Mouse (Mus musculus) kidney, embryonic 15.5 days (tissue): ENCODE data around the gene Cyp2s1. TPM values are rescaled to one million over a fixed set of nuclear protein-coding genes. Genes with fewer than 3 reads are reported as not detected.
"Not testable (repeated sequence)": the region's sequence is repeated elsewhere in the genome, so short reads cannot be mapped to it uniquely, and the experiment has no call there.

Source experiments
- ATAC-seq: fragments of 200-750 bp; cut with Nextera tagmentation; replicated peaks from 2 replicates; pipeline ENCODE4 v1.8.0; 2017; ENCODE audit warnings: moderate TSS enrichment; ENCODE audit not compliant: low FRiP score
- H3K27ac ChIP-seq: fragments of 300-500 bp; sonication (generic); 2 replicates; pipeline ENCODE4 v1.5.1; 2015; ENCODE audit warnings: mild to moderate bottlenecking, inconsistent platforms
- H3K27me3 ChIP-seq: fragments of 300-500 bp; sonication (generic); 2 replicates; pipeline ENCODE4 v1.6.1; 2015; ENCODE audit warnings: inconsistent platforms
- H3K36me3 ChIP-seq: fragments of 300-500 bp; sonication (generic); 2 replicates; pipeline ENCODE4 v1.6.1; 2015; ENCODE audit warnings: inconsistent platforms
- H3K4me1 ChIP-seq: fragments of 300-500 bp; sonication (generic); 2 replicates; pipeline ENCODE4 v1.6.1; 2015; ENCODE audit warnings: inconsistent platforms
- H3K4me2 ChIP-seq: fragments of 300-500 bp; sonication (generic); 2 replicates; pipeline ENCODE4 v1.6.1; 2015; ENCODE audit warnings: moderate library complexity, mild to moderate bottlenecking, inconsistent platforms
- H3K4me3 ChIP-seq: fragments of 300-500 bp; sonication (generic); replicated peaks from 2 replicates; pipeline ENCODE4 v1.5.1; 2015; ENCODE audit warnings: mild to moderate bottlenecking, inconsistent platforms
- H3K9ac ChIP-seq: fragments of 300-500 bp; sonication (generic); 2 replicates; pipeline ENCODE4 v1.6.1; 2015; ENCODE audit warnings: mild to moderate bottlenecking, inconsistent platforms
- H3K9me3 ChIP-seq: fragments of 300-500 bp; sonication (generic); replicated peaks from 2 replicates; pipeline ENCODE4 v1.6.1; 2016; ENCODE audit warnings: inconsistent platforms
- WGBS: fragments of 180-500 bp; shearing (Covaris S2); methylation state at CpG from one replicate; pipeline ENCODE4 v1.1.7; 2015; ENCODE audit warnings: mixed read lengths; 5-methylcytosine and 5-hydroxymethylcytosine counted together
- polyA plus RNA-seq: library from polyadenylated mRNA; unstranded; fragments of >200 nt; fragmentation: Nextera tagmentation; extraction: Ambion mirVana; gene quantifications from 2 replicates; pipeline ENCODE4 v1.2.1, GENCODE M21; 2015

Cyp2s1 gene
- polyA plus RNA-seq, 1 experiment from 2014 or later, result 18.1 TPM

DNA sequence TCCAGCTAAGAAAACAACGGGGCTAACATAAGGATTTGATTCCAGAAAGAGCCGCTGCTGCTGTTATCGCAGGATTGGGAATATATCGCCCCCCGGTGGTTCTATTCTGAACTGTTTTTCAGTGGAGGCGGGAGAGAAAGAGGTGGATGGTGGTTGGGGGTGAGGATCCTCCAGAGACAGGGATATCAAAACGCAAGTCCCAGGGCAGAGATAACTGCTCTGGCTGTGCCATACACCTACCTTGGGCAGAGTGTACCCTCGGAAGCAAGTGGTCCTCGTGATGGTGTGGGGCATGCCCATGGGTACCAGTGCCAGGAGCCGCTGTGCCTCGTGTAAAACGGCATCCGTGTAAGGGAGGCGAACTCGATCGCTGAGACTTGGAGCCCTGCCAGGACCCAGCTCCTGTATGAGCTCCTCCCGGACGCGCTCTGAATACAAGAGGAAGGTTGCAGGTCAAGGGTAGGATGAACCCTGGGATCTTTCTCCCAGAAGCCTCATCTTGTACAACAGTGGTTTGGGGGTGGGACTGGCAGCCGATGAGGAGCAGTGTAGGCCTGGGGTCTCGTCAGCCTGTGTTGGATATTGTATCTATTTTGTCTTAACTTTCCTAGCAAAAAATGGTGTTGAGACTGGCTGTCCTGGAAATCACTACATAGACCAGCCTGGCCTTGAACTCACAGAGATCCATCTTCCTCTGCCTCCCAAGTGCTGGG, 10.9 kb downstream of the Cyp2s1 start:
- 22% methylated on average over 21 of the region's 21 CpGs for WGBS
- no peak overlapping the region for H3K4me3 ChIP-seq

GRCm38 (mm10) chr7:25804792-25805191, 11.9 kb downstream of the Cyp2s1 start:
- Histone ChIP-seq H3K9me3 (no peaks in the 10 kb centered on the region), H3K4me3 (no peak overlapping the region), H3K4me2 (no peak overlapping the region), H3K36me3 (no peaks in the 10 kb centered on the region), H3K9ac (no peak overlapping the region), H3K27ac (peak overlapping the region; percentile 62; the same call in 1 of the 2 replicates), H3K4me1 (peaks cover 35% of the 10 kb centered on the region), H3K27me3 (no peaks in the 10 kb centered on the region)
- WGBS, result 49% methylated on average over 4 of the region's 4 CpGs
- ATAC-seq, result no peak

More for the DNA sequence above, 10.9 kb downstream of the Cyp2s1 start:
- Histone ChIP-seq H3K4me1 (peaks cover 35% of the 10 kb centered on the region), H3K4me2 (peak overlapping the region; percentile 29), H3K9ac (no peak overlapping the region), H3K9me3 (no peaks in the 10 kb centered on the region), H3K36me3 (no peaks in the 10 kb centered on the region), H3K27ac (no peak overlapping the region), H3K27me3 (no peaks in the 10 kb centered on the region)
- peak; percentile 34 for ATAC-seq

GRCm38 (mm10) chr7:25803460-25803859, 13.3 kb downstream of the Cyp2s1 start:
- WGBS, result 82% methylated on average over 13 of the region's 13 CpGs
- no peaks in the 10 kb centered on the region for H3K27me3 ChIP-seq

GRCm38 (mm10) chr7:25802241-25803125, 14.2 kb downstream of the Cyp2s1 start:
- Histone ChIP-seq H3K4me2 (peak overlapping the region; percentile 51), H3K4me3 (peak overlapping the region; percentile 21), H3K9me3 (no peaks in the 10 kb centered on the region), H3K27ac (peak overlapping the region; percentile 88), H3K9ac (peak overlapping the region; percentile 24; the same call in 1 of the 2 replicates), H3K27me3 (no peaks in the 10 kb centered on the region), H3K36me3 (no peaks in the 10 kb centered on the region), H3K4me1 (peaks cover 35% of the 10 kb centered on the region)
- peak; percentile 79 for ATAC-seq
- 24% methylated on average over 24 of the region's 24 CpGs for WGBS

More at GRCm38 (mm10) chr7:25803460-25803859, 13.3 kb downstream of the Cyp2s1 start:
- H3K9ac ChIP-seq, result no peak overlapping the region
- peaks cover 35% of the 10 kb centered on the region for H3K4me1 ChIP-seq
- no peaks in the 10 kb centered on the region for H3K36me3 ChIP-seq
- H3K4me2 ChIP-seq, result no peak overlapping the region
- no peaks in the 10 kb centered on the region for H3K9me3 ChIP-seq
- H3K4me3 ChIP-seq, result no peak overlapping the region
- peak overlapping the region; percentile 88 for H3K27ac ChIP-seq
- ATAC-seq, result no peak

- WGBS, result 91% methylated on average over 6 of the region's 6 CpGs
- no peak overlapping the region for H3K4me2 ChIP-seq
- no peak overlapping the region for H3K4me3 ChIP-seq
- ATAC-seq, result no peak
- H3K4me1 ChIP-seq, result peaks cover 35% of the 10 kb centered on the region
- no peaks in the 10 kb centered on the region for H3K36me3 ChIP-seq
- H3K9me3 ChIP-seq, result no peaks in the 10 kb centered on the region
- no peak overlapping the region for H3K27ac ChIP-seq
- no peaks in the 10 kb centered on the region for H3K27me3 ChIP-seq
- no peak overlapping the region for H3K9ac ChIP-seq
Observed at GRCm38 (mm10) chr7:25801031-25801430, 15.7 kb downstream of the Cyp2s1 start.

- Histone ChIP-seq H3K9ac (no peak overlapping the region), H3K4me3 (no peak overlapping the region), H3K9me3 (no peaks in the 10 kb centered on the region), H3K27me3 (no peaks in the 10 kb centered on the region), H3K36me3 (no peaks in the 10 kb centered on the region), H3K4me1 (peaks cover 20% of the 10 kb centered on the region), H3K27ac (no peak overlapping the region), H3K4me2 (no peak overlapping the region)
- WGBS, result 75% methylated on average over 1 of the region's 1 CpGs
- no peak for ATAC-seq
Observed at GRCm38 (mm10) chr7:25799369-25799768, 17.3 kb downstream of the Cyp2s1 start.

DNA sequence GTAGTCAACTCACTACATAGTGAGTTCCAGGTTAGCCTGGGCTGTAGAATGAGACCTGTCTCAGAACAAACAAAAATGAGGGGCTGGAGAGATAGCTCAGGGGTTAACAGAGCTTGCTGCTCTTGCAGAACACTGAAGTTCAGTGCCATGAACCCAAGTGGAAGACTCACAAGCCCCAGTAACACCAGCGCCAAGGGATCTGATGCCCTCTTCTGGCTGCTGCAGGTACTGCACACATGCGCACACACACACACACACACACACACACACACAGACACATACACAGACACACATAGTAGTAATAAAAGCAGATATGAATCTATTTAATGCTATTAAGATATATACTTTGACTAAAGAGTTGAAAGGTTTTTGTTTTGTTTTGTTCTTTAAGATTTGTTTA, 18.2 kb downstream of the Cyp2s1 start:
- no peak for ATAC-seq
- Histone ChIP-seq H3K27me3 (no peaks in the 10 kb centered on the region), H3K27ac (no peak overlapping the region), H3K9me3 (no peaks in the 10 kb centered on the region), H3K36me3 (no peaks in the 10 kb centered on the region), H3K9ac (no peak overlapping the region), H3K4me1 (peaks cover 17% of the 10 kb centered on the region), H3K4me3 (no peak overlapping the region), H3K4me2 (no peak overlapping the region)
- 87% methylated on average over 2 of the region's 2 CpGs for WGBS

GRCm38 (mm10) chr7:25794775-25795174, 21.9 kb downstream of the Cyp2s1 start:
- WGBS, result 80% methylated on average over 8 of the region's 8 CpGs
- no peak for ATAC-seq
- Histone ChIP-seq H3K36me3 (no peaks in the 10 kb centered on the region), H3K27me3 (no peaks in the 10 kb centered on the region), H3K4me2 (no peak overlapping the region), H3K9ac (no peak overlapping the region), H3K9me3 (no peaks in the 10 kb centered on the region), H3K4me1 (0 out of 2 replicates have a peak, but pooled peaks cover 2% of the 10 kb centered on the region), H3K4me3 (no peak overlapping the region), H3K27ac (no peak overlapping the region)

- WGBS, result 62% methylated on average over 3 of the region's 3 CpGs
Observed at GRCm38 (mm10) chr7:25793679-25794078, 23.0 kb downstream of the Cyp2s1 start.

DNA sequence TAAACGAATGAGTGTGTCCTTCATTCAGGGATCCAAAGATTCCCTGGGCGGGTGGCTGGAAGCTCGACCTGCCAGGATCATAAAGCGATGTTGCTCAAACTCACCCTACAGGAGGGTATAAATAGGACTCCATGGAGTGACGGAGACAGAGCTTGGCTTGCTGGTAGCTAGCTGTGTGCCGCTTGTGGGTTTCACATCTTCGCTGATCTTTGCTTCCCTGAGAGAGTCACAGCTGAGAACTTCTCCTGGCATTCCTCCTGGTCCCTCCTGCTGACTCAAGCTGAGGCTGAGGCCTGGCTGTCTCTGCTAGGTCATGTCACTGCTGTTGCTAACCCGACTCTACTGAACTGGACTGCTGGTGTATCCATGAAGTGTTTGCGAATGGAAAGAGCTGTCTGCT, 23.7 kb downstream of the Cyp2s1 start:
- 72% methylated on average over 9 of the region's 9 CpGs for WGBS
- not testable (repeated sequence) for H3K27ac ChIP-seq, H3K4me2 ChIP-seq, ATAC-seq, H3K9ac ChIP-seq, H3K27me3 ChIP-seq, H3K9me3 ChIP-seq, H3K4me3 ChIP-seq, H3K36me3 ChIP-seq
- peaks cover 18% of the 10 kb centered on the region for H3K4me1 ChIP-seq

More at GRCm38 (mm10) chr7:25793679-25794078, 23.0 kb downstream of the Cyp2s1 start:
- Histone ChIP-seq H3K4me3 (no peak overlapping the region), H3K27ac (no peak overlapping the region), H3K27me3 (no peaks in the 10 kb centered on the region), H3K36me3 (no peaks in the 10 kb centered on the region), H3K4me2 (no peak overlapping the region), H3K4me1 (peaks cover 12% of the 10 kb centered on the region), H3K9ac (no peak overlapping the region), H3K9me3 (no peaks in the 10 kb centered on the region)
- no peak for ATAC-seq

- H3K36me3 ChIP-seq, result 0 out of 2 replicates have a peak, but pooled peaks cover 1% of the 10 kb centered on the region
- H3K27ac ChIP-seq, result no peak overlapping the region
- H3K4me1 ChIP-seq, result peaks cover 41% of the 10 kb centered on the region
- H3K27me3 ChIP-seq, result no peaks in the 10 kb centered on the region
- ATAC-seq, result no peak
- no peak overlapping the region for H3K9ac ChIP-seq
- no peak overlapping the region for H3K4me3 ChIP-seq
- H3K4me2 ChIP-seq, result no peak overlapping the region
- H3K9me3 ChIP-seq, result no peaks in the 10 kb centered on the region
- WGBS, result 67% methylated on average over 8 of the region's 8 CpGs
Observed at GRCm38 (mm10) chr7:25790615-25791014, 26.1 kb downstream of the Cyp2s1 start.

GRCm38 (mm10) chr7:25789129-25789440, 27.6 kb downstream of the Cyp2s1 start:
- H3K9me3 ChIP-seq, result no peaks in the 10 kb centered on the region
- peaks cover 42% of the 10 kb centered on the region for H3K4me1 ChIP-seq
- H3K4me2 ChIP-seq, result peak overlapping the region; percentile 90
- H3K9ac ChIP-seq, result peak overlapping the region; percentile 68; the same call in 1 of the 2 replicates
- H3K27ac ChIP-seq, result peak overlapping the region; percentile 81; the same call in 1 of the 2 replicates
- peak overlapping the region; percentile 66 for H3K4me3 ChIP-seq
- H3K27me3 ChIP-seq, result no peaks in the 10 kb centered on the region
- peaks cover 5% of the 10 kb centered on the region; the same call in 1 of the 2 replicates for H3K36me3 ChIP-seq
- WGBS, result 28% methylated on average over 3 of the region's 3 CpGs
- no peak; the same call in none of the 2 replicates for ATAC-seq
